Mouse (Mus musculus) kidney, postnatal 0 days (tissue): ENCODE results near the gene Slc6a11. TPM values are rescaled to one million over a fixed set of nuclear protein-coding genes. Genes with fewer than 3 reads are reported as not detected.

Experiments used
- ATAC-seq: fragments of 200-750 bp; cut with Nextera tagmentation; replicated peaks from 2 replicates; pipeline ENCODE4 v1.8.0; 2017; ENCODE audit warnings: low read depth, moderate number of reproducible peaks, moderate TSS enrichment, moderate library complexity; ENCODE audit not compliant: low FRiP score
- DNase-seq: peaks from one replicate; pipeline ENCODE4 v3.0.0-alpha.2; 2016; ENCODE audit warnings: low spot score
- H3K27ac ChIP-seq: fragments of 300-500 bp; sonication (generic); 2 replicates; pipeline ENCODE4 v1.5.1; 2014; ENCODE audit warnings: mild to moderate bottlenecking
- H3K27me3 ChIP-seq: fragments of 300-500 bp; sonication (generic); 2 replicates; pipeline ENCODE4 v1.6.1; 2014; ENCODE audit warnings: low read length, mixed read lengths; ENCODE audit not compliant: insufficient read depth
- H3K36me3 ChIP-seq: fragments of 300-500 bp; sonication (generic); 2 replicates; pipeline ENCODE4 v1.6.1; 2014; ENCODE audit warnings: low read length, mixed read lengths; ENCODE audit not compliant: insufficient read depth
- H3K4me1 ChIP-seq: fragments of 300-500 bp; sonication (generic); replicated peaks from 2 replicates; pipeline ENCODE4 v1.6.1; 2014; ENCODE audit warnings: antibody characterized with exemption, low read length, mixed read lengths; ENCODE audit not compliant: insufficient read depth
- H3K4me2 ChIP-seq: fragments of 300-500 bp; sonication (generic); 2 replicates; pipeline ENCODE4 v1.6.1; 2014; ENCODE audit warnings: mild to moderate bottlenecking, low read length, moderate library complexity, mixed read lengths
- H3K4me3 ChIP-seq: fragments of 300-500 bp; sonication (generic); replicated peaks from 2 replicates; pipeline ENCODE4 v1.5.1; 2014; ENCODE audit warnings: low read depth, low read length
- H3K9ac ChIP-seq: fragments of 300-500 bp; sonication (generic); 2 replicates; pipeline ENCODE4 v1.6.1; 2014; ENCODE audit warnings: low read depth, low read length
- H3K9me3 ChIP-seq: fragments of 300-500 bp; sonication (generic); replicated peaks from 2 replicates; pipeline ENCODE4 v1.6.1; 2016; ENCODE audit warnings: low read length, inconsistent platforms, mixed read lengths
- CTCF ChIP-seq: IDR thresholded peaks from 2 replicates; pipeline ENCODE4 v1.5.1; 2016; ENCODE audit warnings: antibody characterized with exemption, low read depth, mild to moderate bottlenecking, moderate library complexity
- WGBS: fragments of 180-500 bp; shearing (Covaris S2); extraction: QIAGEN DNeasy Blood & Tissue Kit; methylation state at CpG from one replicate; pipeline ENCODE4 v1.1.7; 2014; 5-methylcytosine and 5-hydroxymethylcytosine counted together
- polyA plus RNA-seq: library from polyadenylated mRNA; unstranded; fragments of >200 nt; fragmentation: Nextera tagmentation; extraction: Ambion mirVana; gene quantifications from 2 replicates; pipeline ENCODE4 v1.2.1, GENCODE M21; 2015

The Slc6a11 gene
- polyA plus RNA-seq, 1 experiment from 2014 or later = 0.04 TPM

GRCm38 (mm10) chr6:114101923-114102322, 29.1 kb upstream of the Slc6a11 start:
- no peaks in the 10 kb centered on the region for H3K27me3 ChIP-seq
- no peak overlapping the region for H3K4me2 ChIP-seq
- no peak for DNase-seq
- no peaks in the 10 kb centered on the region for H3K36me3 ChIP-seq
- TF ChIP-seq CTCF = no peak
- H3K4me1 ChIP-seq = no peaks in the 10 kb centered on the region
- no peak for ATAC-seq
- no peak overlapping the region for H3K27ac ChIP-seq
- no peaks in the 10 kb centered on the region for H3K9me3 ChIP-seq
- 38% methylated on average over 8 of the region's 8 CpGs for WGBS
- H3K9ac ChIP-seq = no peak overlapping the region
- H3K4me3 ChIP-seq = no peak overlapping the region

- TF ChIP-seq CTCF = no peak
- Histone ChIP-seq H3K4me3 (no peak overlapping the region), H3K36me3 (no peaks in the 10 kb centered on the region), H3K27me3 (no peaks in the 10 kb centered on the region), H3K9ac (no peak overlapping the region), H3K4me1 (no peaks in the 10 kb centered on the region), H3K9me3 (no peaks in the 10 kb centered on the region), H3K4me2 (no peak overlapping the region), H3K27ac (no peak overlapping the region)
- ATAC-seq = no peak
- 83% methylated on average over 5 of the region's 5 CpGs for WGBS
- no peak for DNase-seq
Measured at GRCm38 (mm10) chr6:114119507-114119906, 11.5 kb upstream of the Slc6a11 start.

GRCm38 (mm10) chr6:114125530-114125929, 5.5 kb upstream of the Slc6a11 start:
- Histone ChIP-seq H3K27ac (no peak overlapping the region), H3K27me3 (peaks cover 4% of the 10 kb centered on the region; the same call in 1 of the 2 replicates), H3K4me1 (no peaks in the 10 kb centered on the region), H3K9me3 (no peaks in the 10 kb centered on the region), H3K36me3 (no peaks in the 10 kb centered on the region), H3K4me2 (no peak overlapping the region), H3K4me3 (no peak overlapping the region), H3K9ac (no peak overlapping the region)
- TF ChIP-seq CTCF = no peak
- DNase-seq (peak; percentile 27), ATAC-seq (no peak)
- 54% methylated on average over 5 of the region's 5 CpGs for WGBS

GRCm38 (mm10) chr6:114132472-114132871, 1.4 kb downstream of the Slc6a11 start:
- Histone ChIP-seq H3K9me3 (no peaks in the 10 kb centered on the region), H3K36me3 (no peaks in the 10 kb centered on the region), H3K9ac (no peak overlapping the region), H3K27ac (no peak overlapping the region), H3K27me3 (peaks cover 17% of the 10 kb centered on the region), H3K4me2 (no peak overlapping the region), H3K4me3 (no peak overlapping the region), H3K4me1 (0 out of 2 replicates have a peak, but pooled peaks cover 5% of the 10 kb centered on the region)
- DNase-seq (no peak), ATAC-seq (no peak)
- 81% methylated on average over 3 of the region's 3 CpGs for WGBS
- TF ChIP-seq CTCF = no peak

GRCm38 (mm10) chr6:114132916-114133315, 1.9 kb downstream of the Slc6a11 start:
- H3K36me3 ChIP-seq = no peaks in the 10 kb centered on the region
- ATAC-seq = no peak
- H3K27ac ChIP-seq = no peak overlapping the region
- H3K27me3 ChIP-seq = peaks cover 17% of the 10 kb centered on the region
- H3K9ac ChIP-seq = no peak overlapping the region
- H3K4me3 ChIP-seq = no peak overlapping the region
- 82% methylated on average over 8 of the region's 8 CpGs for WGBS
- H3K4me1 ChIP-seq = 0 out of 2 replicates have a peak, but pooled peaks cover 5% of the 10 kb centered on the region
- no peak for DNase-seq
- TF ChIP-seq CTCF = no peak
- no peak overlapping the region for H3K4me2 ChIP-seq
- no peaks in the 10 kb centered on the region for H3K9me3 ChIP-seq

GRCm38 (mm10) chr6:114138970-114139369, 7.9 kb downstream of the Slc6a11 start:
- Histone ChIP-seq H3K27me3 (no peaks in the 10 kb centered on the region), H3K4me3 (no peak overlapping the region), H3K4me2 (no peak overlapping the region), H3K9ac (no peak overlapping the region), H3K4me1 (no peaks in the 10 kb centered on the region), H3K27ac (no peak overlapping the region), H3K9me3 (no peaks in the 10 kb centered on the region), H3K36me3 (no peaks in the 10 kb centered on the region)
- ATAC-seq = no peak
- WGBS = 83% methylated on average over 8 of the region's 8 CpGs
- DNase-seq = no peak
- no peak for TF ChIP-seq CTCF

- no peaks in the 10 kb centered on the region for H3K27me3 ChIP-seq
- H3K9ac ChIP-seq = no peak overlapping the region
- no peak for TF ChIP-seq CTCF
- no peaks in the 10 kb centered on the region for H3K4me1 ChIP-seq
- DNase-seq (no peak), ATAC-seq (no peak)
- no peak overlapping the region for H3K4me2 ChIP-seq
- H3K36me3 ChIP-seq = no peaks in the 10 kb centered on the region
- 65% methylated on average over 3 of the region's 3 CpGs for WGBS
- no peak overlapping the region for H3K27ac ChIP-seq
- no peak overlapping the region for H3K4me3 ChIP-seq
- H3K9me3 ChIP-seq = no peaks in the 10 kb centered on the region
Measured at GRCm38 (mm10) chr6:114141481-114141880, 10.4 kb downstream of the Slc6a11 start.
